Mouse (Mus musculus) limb, embryonic 14.5 days (tissue): ENCODE data around the gene Irs2. TPM values are rescaled to one million over a fixed set of nuclear protein-coding genes. Genes with fewer than 3 reads are reported as not detected.

Experiments
- ATAC-seq: fragments of 200-750 bp; cut with Nextera tagmentation; 2 replicates; pipeline ENCODE4 v1.8.0; 2017; ENCODE audit warnings: low read depth, moderate number of reproducible peaks, moderate TSS enrichment; ENCODE audit not compliant: low FRiP score
- DNase-seq: peaks from one replicate; pipeline ENCODE4 v3.0.0-alpha.2; 2015; ENCODE audit warnings: low spot score
- H3K27ac ChIP-seq: fragments of 300-500 bp; sonication (generic); replicated peaks from 2 replicates; pipeline ENCODE4 v1.5.1; 2014; ENCODE audit warnings: low read depth, mild to moderate bottlenecking, low read length, moderate library complexity, mixed read lengths
- H3K27me3 ChIP-seq: fragments of 300-500 bp; sonication (generic); 2 replicates; pipeline ENCODE4 v1.6.1; 2014; ENCODE audit warnings: low read length, mixed read lengths; ENCODE audit not compliant: control insufficient read depth, insufficient read depth
- H3K36me3 ChIP-seq: fragments of 300-500 bp; sonication (generic); 2 replicates; pipeline ENCODE4 v1.6.1; 2014; ENCODE audit warnings: mild to moderate bottlenecking, low read length, moderate library complexity, mixed read lengths; ENCODE audit not compliant: control insufficient read depth, insufficient read depth
- H3K4me1 ChIP-seq: fragments of 300-500 bp; sonication (generic); 2 replicates; pipeline ENCODE4 v1.6.1; 2014; ENCODE audit warnings: antibody characterized with exemption, low read length, mixed read lengths; ENCODE audit not compliant: control insufficient read depth, insufficient read depth
- H3K4me2 ChIP-seq: fragments of 300-500 bp; sonication (generic); replicated peaks from 2 replicates; pipeline ENCODE4 v1.6.1; 2014; ENCODE audit warnings: low read depth, mild to moderate bottlenecking, low read length, moderate library complexity; ENCODE audit not compliant: severe bottlenecking
- H3K4me3 ChIP-seq: fragments of 300-500 bp; sonication (generic); replicated peaks from 2 replicates; pipeline ENCODE4 v1.5.1; 2014; ENCODE audit warnings: low read length
- H3K9ac ChIP-seq: fragments of 300-500 bp; sonication (generic); 2 replicates; pipeline ENCODE4 v1.6.1; 2014; ENCODE audit warnings: mild to moderate bottlenecking, low read depth, low read length, moderate library complexity; ENCODE audit not compliant: severe bottlenecking
- H3K9me3 ChIP-seq: fragments of 300-500 bp; sonication (generic); 2 replicates; pipeline ENCODE4 v1.6.1; 2016; ENCODE audit warnings: low read length; ENCODE audit not compliant: control insufficient read depth
- POLR2A ChIP-seq: fragments of 200-500 bp; IDR thresholded peaks from 2 replicates; pipeline ENCODE4 v1.8.0; 2012; ENCODE audit warnings: inconsistent platforms, mild to moderate bottlenecking, moderate library complexity, borderline replicate concordance; ENCODE audit not compliant: insufficient read depth, insufficient read length; ENCODE audit errors: extremely low read depth
- WGBS: fragments of 180-500 bp; shearing (Covaris S2); extraction: QIAGEN DNeasy Blood & Tissue Kit; methylation state at CpG from one replicate; pipeline ENCODE4 v1.1.7; 2014; 5-methylcytosine and 5-hydroxymethylcytosine counted together
- polyA plus RNA-seq, 2 experiments: library from polyadenylated mRNA; depleted of rRNA in 1 of 2; stranded (reverse) in 1 of 2; unstranded in 1 of 2; fragments of >200 nt; fragmentation: Nextera tagmentation in 1 of 2; extraction: Ambion mirVana in 1 of 2; gene quantifications; 2 replicates each; pipeline versions ENCODE4 v1.2.1 to v1.2.3; 2012 to 2014

Gene Irs2
- polyA plus RNA-seq, 2 experiments: 9.7 to 14.4 TPM

GRCm38 (mm10) chr8:11002816-11003215, 5.4 kb downstream of the Irs2 start:
- Histone ChIP-seq H3K4me2 (peak overlapping the region; percentile 94), H3K4me1 (peaks cover 68% of the 10 kb centered on the region), H3K27ac (peak overlapping the region; percentile 21; the same call in 1 of the 2 replicates), H3K4me3 (peak overlapping the region; percentile 90), H3K27me3 (no peaks in the 10 kb centered on the region), H3K9me3 (no peaks in the 10 kb centered on the region), H3K9ac (peak overlapping the region; percentile 91), H3K36me3 (peaks cover 30% of the 10 kb centered on the region)
- ATAC-seq: no peak
- DNase-seq: no peak
- TF ChIP-seq POLR2A: no peak
- WGBS: 26% methylated on average over 6 of the region's 6 CpGs

DNA sequence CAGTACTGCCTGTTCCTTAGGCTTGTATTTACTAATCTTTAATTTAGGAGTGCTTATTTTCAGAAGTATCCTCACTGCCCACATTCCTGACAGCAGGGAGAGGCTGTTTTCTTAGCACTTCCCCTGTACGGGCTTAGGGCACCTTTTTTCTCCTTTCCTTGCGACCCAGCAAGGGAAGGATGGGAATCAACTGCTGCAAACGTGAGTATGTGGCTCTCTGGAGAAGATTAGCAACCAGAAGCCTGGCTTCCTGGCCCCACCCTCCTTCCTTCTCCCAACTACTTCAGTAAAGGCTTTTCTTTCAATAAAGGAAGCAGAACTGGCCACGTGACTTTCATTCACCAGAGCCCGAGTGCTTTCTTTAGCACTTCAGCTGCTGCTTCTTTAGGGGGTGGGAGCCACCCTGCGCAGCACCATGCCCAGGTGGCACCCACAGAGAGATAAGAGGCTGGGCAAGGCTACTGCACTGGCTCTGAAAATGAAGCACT, 7.2 kb downstream of the Irs2 start:
- peak overlapping the region; percentile 34; the same call in 1 of the 2 replicates for H3K27ac ChIP-seq
- ATAC-seq: no peak
- WGBS: 5% methylated on average over 6 of the region's 6 CpGs

GRCm38 (mm10) chr8:10999538-10999937, 8.7 kb downstream of the Irs2 start:
- Histone ChIP-seq H3K9ac (no peak overlapping the region), H3K9me3 (no peaks in the 10 kb centered on the region), H3K4me1 (peaks cover 45% of the 10 kb centered on the region), H3K36me3 (peaks cover 30% of the 10 kb centered on the region; the same call in 1 of the 2 replicates), H3K4me3 (no peak overlapping the region), H3K4me2 (peak overlapping the region; percentile 94), H3K27ac (no peak overlapping the region), H3K27me3 (no peaks in the 10 kb centered on the region)
- WGBS: 72% methylated on average over 4 of the region's 4 CpGs
- no peak for TF ChIP-seq POLR2A
- ATAC-seq: no peak
- DNase-seq: no peak

More for the DNA sequence above, 7.2 kb downstream of the Irs2 start:
- H3K4me2 ChIP-seq: peak overlapping the region; percentile 94
- H3K4me1 ChIP-seq: peaks cover 60% of the 10 kb centered on the region
- peaks cover 34% of the 10 kb centered on the region for H3K36me3 ChIP-seq
- H3K4me3 ChIP-seq: peak overlapping the region; percentile 90
- H3K9ac ChIP-seq: peak overlapping the region; percentile 40; the same call in 1 of the 2 replicates
- no peaks in the 10 kb centered on the region for H3K27me3 ChIP-seq
- H3K9me3 ChIP-seq: no peaks in the 10 kb centered on the region
- no peak for TF ChIP-seq POLR2A
- peak; percentile 59 for DNase-seq

DNA sequence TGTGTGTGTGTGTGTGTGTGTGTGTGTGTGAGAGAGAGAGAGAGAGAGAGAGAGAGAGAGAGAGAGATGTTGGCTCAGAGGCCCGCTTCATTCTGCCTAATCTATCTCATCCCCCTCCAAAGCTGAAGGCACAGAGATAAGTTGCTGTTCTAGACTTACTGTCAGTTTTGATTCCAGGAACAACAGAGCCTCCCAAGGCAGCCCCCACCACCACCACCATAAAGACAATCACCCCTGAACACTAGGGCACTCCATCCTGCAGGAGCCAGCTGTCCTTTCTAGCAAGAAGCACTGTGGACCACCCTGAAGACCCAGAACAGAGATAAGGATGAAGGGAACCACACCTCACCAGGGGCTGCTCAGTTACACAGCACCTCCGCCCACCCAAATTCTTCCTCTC, 12.0 kb downstream of the Irs2 start:
- DNase-seq (no peak), ATAC-seq (no peak)
- Histone ChIP-seq H3K4me2 (no peak overlapping the region), H3K4me3 (no peak overlapping the region), H3K27ac (no peak overlapping the region), H3K4me1 (peaks cover 28% of the 10 kb centered on the region), H3K36me3 (peaks cover 32% of the 10 kb centered on the region), H3K9me3 (no peaks in the 10 kb centered on the region), H3K9ac (no peak overlapping the region), H3K27me3 (no peaks in the 10 kb centered on the region)
- 76% methylated on average over 2 of the region's 2 CpGs for WGBS
- no peak for TF ChIP-seq POLR2A

GRCm38 (mm10) chr8:10995756-10996155, 12.5 kb downstream of the Irs2 start:
- 73% methylated on average over 2 of the region's 2 CpGs for WGBS
- Histone ChIP-seq H3K4me1 (peaks cover 28% of the 10 kb centered on the region), H3K4me3 (no peak overlapping the region), H3K4me2 (no peak overlapping the region), H3K9ac (no peak overlapping the region), H3K36me3 (peaks cover 32% of the 10 kb centered on the region), H3K9me3 (no peaks in the 10 kb centered on the region), H3K27me3 (no peaks in the 10 kb centered on the region), H3K27ac (no peak overlapping the region)
- ATAC-seq (no peak), DNase-seq (no peak)
- TF ChIP-seq POLR2A: no peak

- Histone ChIP-seq H3K4me3 (no peak overlapping the region), H3K4me1 (peaks cover 19% of the 10 kb centered on the region), H3K9me3 (no peaks in the 10 kb centered on the region), H3K27me3 (no peaks in the 10 kb centered on the region), H3K27ac (no peak overlapping the region), H3K9ac (no peak overlapping the region), H3K4me2 (no peak overlapping the region), H3K36me3 (peaks cover 32% of the 10 kb centered on the region)
- ATAC-seq (no peak), DNase-seq (no peak)
- TF ChIP-seq POLR2A: no peak
- 87% methylated on average over 6 of the region's 6 CpGs for WGBS
Measured at GRCm38 (mm10) chr8:10994390-10994954, 13.8 kb downstream of the Irs2 start.
